Mouse (Mus musculus) monocyte, adult 2 months (primary cell): Measurements from ENCODE around the gene Gspt1.

ENCODE experiments used
- DNase-seq, 2 experiments: peaks; one replicate each; pipeline ENCODE4 v3.0.0; 2022; ENCODE audit warnings: low spot score in 2 of 2, low read depth in 1 of 2

The Gspt1 gene

DNA sequence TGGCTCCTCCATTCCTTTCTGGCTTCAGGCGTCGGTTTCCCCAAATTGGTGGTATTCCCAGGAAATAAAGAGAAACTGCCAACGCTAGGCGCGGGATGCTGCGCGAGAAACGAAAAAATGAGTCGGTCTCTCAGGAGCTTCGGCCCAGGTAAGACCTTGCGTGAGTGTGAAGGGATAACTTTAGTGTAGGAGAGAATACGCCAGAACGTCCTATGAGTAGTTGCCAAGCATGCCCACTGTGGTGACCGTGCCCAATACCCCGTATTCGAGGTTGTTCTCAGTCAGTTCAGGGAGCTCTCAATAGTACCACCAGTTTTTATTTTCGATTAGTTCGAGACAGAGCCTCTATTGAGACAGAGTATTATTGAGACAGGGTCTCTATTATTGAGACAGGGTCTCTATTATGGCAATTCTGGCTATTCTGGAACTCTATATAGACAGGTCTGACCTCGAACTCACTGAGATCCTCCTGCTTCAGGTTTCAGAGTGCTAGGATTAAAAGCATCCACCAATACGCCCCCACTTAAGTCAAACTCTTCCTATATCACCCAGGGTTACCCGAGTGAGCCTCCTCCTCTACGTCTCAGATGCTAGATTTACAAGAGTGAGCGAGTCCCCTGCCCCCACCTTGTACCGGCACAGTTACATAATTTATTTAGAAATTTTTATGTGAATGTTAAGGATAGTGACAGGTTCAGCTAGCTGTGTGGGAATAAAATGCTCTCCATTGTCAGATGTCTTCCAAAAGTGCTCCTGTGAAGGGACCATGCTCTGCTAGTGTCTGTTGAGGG lies 50.3 kb downstream of the Gspt1 start:
- no peak for DNase-seq

DNA sequence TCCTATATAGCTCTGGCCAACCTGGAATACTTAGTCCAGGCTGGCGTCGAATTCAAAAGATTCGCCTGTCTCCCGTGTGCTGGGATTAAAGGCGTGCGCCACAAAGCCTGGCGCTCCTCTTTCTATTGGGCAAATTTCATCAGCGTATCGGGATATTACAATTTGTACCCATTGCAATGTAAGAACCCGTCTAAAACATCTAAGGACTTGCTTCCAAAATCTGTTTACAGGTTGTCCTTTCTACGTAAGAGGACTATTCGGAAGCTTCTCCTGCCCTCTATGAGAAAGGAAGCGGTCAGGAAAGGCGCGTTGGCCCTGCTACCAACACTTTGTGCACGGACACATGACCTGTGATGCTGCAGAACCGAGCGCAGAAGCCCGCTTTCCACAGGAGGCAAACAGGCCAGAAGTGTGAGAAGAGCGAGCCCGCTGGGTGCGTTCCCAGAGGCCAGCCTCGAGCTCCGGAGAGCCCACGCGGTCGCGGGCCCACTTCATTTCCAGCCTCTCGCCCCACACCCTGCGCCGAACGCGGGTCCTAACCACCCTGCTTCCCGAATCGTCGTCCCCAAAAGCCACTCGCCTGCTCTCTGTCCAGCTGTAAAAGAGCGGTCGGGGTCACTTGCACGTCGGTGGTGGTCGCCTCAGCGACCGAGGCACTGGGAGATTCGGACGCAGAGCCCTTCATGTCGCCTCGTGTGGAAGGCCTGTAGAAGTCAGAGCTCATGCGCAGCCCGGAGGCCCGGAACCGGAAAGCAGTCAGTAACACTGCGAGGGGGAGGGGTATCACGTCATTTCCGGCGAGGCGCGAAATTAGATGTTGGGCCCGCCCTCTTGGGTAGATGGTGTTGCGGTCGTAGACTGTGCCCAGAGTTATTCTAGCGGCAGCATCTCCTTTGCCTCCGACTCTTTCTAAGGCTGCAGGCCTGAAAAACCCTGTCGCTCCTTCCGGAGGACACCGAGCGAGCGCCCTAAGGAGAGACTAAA lies 51.3 kb downstream of the Gspt1 start, which contains the start of gene Rsl1d1:
Gene Rsl1d1 (minus strand): TSS at position 761 of the 984 bp plus-strand sequence.
- peak; percentile 76 to 87 for DNase-seq

DNA sequence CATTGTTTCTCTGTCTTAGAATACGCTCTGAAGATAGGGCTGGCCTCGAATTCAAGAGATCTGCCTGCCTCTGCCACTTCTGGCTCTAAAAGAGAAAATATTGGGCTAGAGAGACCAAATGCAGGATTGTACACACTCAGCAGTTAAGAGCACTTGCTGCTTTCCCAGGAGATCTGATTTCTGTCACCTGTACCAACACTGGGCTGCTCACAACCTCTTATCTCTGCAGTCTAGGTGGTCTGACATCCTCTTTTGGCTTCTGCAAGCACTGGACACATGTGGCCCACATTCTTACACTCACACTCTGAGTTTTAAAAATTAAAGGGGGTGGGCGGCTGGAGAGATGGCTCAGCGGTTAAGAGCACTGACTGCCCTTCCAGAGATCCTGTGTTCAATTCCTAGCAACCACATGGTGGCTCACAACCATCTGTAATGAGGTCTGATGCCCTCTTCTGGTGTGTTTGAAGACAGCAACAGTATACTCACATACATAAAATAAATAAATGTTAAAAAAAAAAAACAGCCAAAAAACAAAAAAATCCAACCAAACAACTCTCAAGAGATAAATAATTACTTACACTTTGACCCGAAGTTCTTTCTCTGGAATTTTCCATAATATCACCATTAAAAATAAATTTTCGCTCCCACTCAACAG lies 52.3 kb downstream of the Gspt1 start:
- DNase-seq: no peak

DNA sequence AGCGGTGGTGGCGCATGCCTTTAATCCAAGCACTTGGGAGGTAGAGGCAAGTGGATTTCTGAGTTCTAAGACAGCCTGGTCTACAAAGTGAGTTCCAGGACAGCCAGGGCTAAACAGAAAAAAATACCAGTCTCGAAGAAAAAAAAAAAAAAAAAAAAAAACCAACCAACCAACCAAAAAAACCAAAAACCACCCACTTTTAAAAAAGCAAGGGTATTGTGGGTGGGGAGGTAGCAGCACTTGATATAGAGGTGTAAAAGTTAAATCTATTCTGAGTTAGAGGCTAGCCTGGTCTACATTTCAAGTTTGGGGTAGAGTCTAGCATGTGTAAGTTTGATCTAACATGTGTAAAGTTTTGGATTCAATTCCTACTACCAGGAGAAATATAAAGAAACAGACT lies 53.9 kb downstream of the Gspt1 start:
- DNase-seq: no peak

GRCm38 (mm10) chr16:11198467-11198866 lies 55.7 kb downstream of the Gspt1 start:
- no peak for DNase-seq

DNA sequence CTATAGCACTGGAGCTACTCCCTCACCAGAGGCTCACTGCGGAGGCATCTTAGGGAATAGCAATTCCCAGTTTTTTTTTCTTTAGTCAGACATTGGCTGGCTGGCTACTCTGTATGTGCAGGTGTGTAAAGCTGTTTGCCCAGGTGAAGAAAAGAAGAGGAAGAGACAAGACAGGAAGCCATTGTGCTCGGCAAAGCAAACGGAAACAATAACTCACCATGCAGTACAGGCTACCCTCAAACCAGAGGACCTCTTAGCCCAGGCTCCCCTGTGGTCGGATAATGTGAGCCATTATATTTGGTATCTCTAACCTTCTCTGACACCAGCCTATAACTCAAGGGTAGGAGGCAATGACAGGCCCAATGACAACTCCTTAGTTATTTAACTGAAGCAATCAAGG lies 57.1 kb downstream of the Gspt1 start:
- DNase-seq: no peak

DNA sequence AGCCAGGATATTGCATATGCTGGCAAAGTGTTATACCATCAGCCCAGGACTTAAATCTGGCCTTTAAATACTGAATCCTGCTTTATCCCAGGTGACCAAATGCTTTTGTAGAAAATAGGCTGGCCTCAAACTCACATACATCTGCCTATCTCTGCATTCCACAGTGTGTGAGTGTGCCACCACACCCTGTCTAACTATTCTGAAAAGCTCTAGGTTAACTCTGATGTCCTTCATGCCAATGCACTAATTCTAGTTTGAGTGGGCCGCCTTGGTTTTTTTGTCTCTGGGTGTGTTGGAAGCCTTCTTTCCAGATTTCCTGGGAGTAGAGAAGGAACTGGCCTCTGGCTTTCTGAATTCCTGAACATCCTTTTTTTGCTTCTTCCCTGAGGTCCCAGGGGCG lies 60.9 kb downstream of the Gspt1 start:
- DNase-seq: no peak

- no peak for DNase-seq
Observed at GRCm38 (mm10) chr16:11190150-11190549, 64.0 kb downstream of the Gspt1 start.

DNA sequence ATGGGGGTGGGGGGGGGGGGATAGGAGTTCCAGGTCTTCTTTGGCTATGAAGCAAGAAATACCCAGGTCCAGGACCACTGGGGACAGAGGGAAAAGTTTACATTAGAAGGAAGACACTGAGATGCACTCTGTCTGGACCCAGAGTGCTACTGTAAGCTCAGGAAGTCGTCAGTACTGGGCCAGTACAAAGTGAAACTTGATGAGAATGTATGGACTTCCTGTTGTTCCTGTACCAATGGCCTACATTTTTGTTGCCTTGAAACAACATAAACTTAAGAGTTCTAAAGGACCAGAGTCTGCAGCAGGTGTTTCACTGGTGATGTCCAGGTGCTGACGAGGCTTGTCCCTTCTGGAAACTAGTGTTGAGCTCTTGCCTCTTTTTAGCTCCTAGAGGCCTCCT lies 76.7 kb downstream of the Gspt1 start:
- DNase-seq: no peak

DNA sequence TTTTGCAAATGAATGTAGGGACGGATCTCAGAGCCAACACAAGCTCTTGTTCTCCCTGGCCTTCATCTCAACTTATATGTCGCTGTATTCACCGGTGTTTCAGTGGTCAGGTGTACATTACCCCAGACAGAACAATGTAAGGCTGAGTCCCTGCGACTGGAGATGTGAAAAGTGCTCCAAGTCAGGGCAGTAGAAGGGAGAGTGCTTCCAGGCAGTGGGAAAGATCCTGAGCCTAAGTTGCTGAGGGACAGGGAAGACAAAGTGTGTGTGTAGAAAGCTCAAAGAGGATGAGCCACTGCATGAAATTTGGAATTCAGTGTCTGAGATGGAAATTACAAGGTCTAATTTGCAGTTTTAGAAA lies 77.3 kb downstream of the Gspt1 start:
- no peak for DNase-seq

DNA sequence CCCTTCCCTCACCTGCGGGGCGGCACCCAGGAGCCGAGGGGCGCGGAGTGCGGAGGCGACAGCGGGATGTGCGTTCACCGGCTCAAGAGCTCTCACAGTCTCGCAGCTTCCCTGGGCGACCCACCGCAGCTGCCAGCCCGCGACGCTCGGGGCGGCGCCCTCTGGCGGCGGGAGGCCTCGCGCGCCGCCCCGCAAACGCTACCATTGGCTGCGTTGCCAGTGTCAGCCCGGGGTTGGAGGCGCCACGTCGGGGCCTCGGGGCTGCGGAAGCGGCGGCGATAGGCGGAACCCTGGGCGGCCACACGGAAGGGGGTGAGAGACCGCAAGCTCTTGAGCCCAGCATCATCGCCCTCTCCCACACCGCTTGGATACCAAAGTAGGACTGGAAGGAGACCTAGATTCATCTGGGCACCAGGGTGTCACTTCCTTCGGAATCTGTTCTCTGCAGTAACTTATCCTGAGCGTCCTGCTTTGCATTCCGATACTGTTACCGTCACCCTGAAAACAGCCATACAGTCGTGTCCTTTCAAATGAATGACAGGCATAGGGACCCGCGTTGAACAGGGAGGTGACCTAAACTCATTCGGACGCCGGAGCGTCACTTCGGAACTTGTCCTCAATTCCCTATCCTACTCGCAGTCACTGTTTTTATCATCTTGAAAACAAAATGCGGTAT lies 77.8 kb downstream of the Gspt1 start, which contains the start of gene Zc3h7a:
Gene Zc3h7a (minus strand): TSS at position 186 of the 676 bp plus-strand sequence.
- DNase-seq: peak; percentile 84 to 88

DNA sequence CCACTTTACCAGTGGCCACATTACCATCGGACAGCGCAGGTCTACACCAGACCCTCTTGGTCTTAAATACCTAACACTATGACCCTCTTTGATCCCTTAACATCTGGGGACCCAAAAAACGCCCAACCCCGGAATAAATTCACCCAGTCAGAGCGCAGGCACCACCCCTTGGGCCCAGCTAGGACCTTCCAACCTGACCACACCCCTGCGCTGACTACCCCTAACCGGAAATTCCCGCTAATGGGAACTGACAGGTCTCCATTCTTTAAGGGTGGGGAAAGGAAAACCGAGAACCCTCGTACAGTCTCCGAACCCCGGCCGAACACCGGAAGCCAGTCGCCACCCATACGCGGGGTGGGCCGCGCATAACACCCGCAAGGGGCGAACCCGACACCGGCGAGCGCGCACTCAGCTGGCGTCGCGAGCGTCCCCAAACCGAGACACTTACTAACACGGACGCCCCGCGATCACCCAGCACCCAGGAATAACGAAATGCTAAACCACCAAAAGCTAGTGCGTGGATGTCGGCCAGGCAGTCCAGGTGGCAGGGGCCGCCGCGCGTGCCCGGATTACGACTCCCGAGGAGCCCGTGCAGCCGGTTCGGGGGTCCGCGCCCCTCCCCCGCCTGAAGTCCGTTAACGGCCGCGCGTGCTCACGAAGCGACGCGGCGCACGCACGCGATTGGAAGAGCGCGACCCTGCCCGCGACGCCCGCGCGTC lies 78.5 kb downstream of the Gspt1 start:
- DNase-seq: peak; percentile 11 to 42

DNA sequence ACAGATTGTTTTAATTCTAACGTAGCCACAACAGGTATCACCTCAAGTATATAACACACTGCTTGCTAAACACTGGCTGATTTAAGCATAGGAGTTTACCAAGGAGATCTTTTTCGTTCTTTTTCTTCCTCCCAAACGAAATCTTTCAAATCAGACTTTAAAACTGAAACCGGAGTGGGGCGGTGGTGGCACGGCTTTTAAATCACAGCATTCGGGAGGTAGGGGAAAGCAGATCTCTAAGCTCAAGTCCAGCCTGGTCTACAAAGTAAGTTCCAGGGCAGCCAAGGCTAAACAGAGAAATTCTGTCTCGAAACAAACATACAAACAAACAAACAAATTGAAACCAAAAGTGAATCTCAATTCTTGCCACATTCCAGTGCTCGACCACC lies 79.0 kb downstream of the Gspt1 start:
- DNase-seq: no peak

DNA sequence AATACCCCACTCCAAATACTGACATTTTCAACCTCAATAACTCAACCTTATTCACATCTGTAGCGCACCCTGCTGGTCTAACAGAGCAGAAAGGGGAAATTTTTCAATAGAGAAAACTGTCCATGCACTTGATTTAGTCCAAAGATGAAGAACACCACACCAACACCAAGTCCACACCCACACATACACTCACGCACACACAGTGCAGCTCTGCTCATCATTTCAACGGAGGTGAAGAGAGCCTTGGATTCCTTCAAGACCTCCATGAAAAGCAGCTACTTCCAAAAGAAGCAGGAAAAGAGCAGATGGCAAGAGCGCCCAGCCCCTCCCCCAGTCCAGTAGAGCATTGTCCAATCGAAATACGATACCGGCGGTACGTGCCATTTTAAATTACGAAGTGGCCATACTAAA lies 79.4 kb downstream of the Gspt1 start:
- DNase-seq: peak; percentile 16 to 43

DNA sequence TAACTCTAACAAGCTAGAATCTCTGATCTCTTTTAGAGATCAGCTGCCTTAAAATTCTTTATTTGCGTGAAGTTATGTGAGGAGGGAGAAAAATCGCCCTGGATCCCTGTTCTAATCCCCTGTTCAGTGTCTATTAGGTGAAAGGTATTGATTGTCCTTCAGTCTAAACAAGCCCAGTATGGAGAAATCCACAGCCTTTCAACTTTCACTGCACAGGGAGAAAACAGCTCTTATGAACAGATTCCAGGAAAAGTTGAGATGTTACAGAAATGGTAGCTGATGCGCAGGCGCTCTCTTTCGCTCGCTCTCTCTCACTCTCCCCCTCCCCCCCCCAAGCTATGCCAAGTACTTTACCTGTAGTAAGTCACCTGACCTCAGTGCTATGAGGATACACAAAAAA lies 82.4 kb downstream of the Gspt1 start:
- no peak for DNase-seq
